Mouse (Mus musculus) forebrain, embryonic 10.5 days (tissue): ENCODE data around the gene Itgb1. TPM values are rescaled to one million over a fixed set of nuclear protein-coding genes. Genes with fewer than 3 reads are reported as not detected.

ENCODE experiments used
- DNase-seq: peaks from one replicate; pipeline ENCODE4 v3.0.0-alpha.2; 2017; ENCODE audit warnings: low spot score; ENCODE audit errors: extremely low spot score
- H3K27ac ChIP-seq: fragments of 300-500 bp; sonication (generic); 2 replicates; pipeline ENCODE4 v1.5.1; 2016; ENCODE audit warnings: mild to moderate bottlenecking
- H3K27me3 ChIP-seq: fragments of 300-500 bp; sonication (generic); 2 replicates; pipeline ENCODE4 v1.6.1; 2016; ENCODE audit warnings: mild to moderate bottlenecking; ENCODE audit not compliant: poor library complexity, severe bottlenecking
- H3K36me3 ChIP-seq: fragments of 300-500 bp; sonication (generic); replicated peaks from 2 replicates; pipeline ENCODE4 v1.6.1; 2016; ENCODE audit warnings: mild to moderate bottlenecking, moderate library complexity
- H3K4me1 ChIP-seq: fragments of 300-500 bp; sonication (generic); 2 replicates; pipeline ENCODE4 v1.6.1; 2016
- H3K4me3 ChIP-seq: fragments of 300-500 bp; sonication (generic); 2 replicates; pipeline ENCODE4 v1.5.1; 2016; ENCODE audit warnings: mild to moderate bottlenecking, moderate library complexity
- H3K9me3 ChIP-seq: fragments of 300-500 bp; sonication (generic); 2 replicates; pipeline ENCODE4 v1.6.1; 2016; ENCODE audit warnings: mild to moderate bottlenecking, moderate library complexity
- WGBS: fragments of 180-500 bp; shearing (Covaris S2); methylation state at CpG from one replicate; pipeline ENCODE4 v1.1.7; 2016; 5-methylcytosine and 5-hydroxymethylcytosine counted together
- polyA plus RNA-seq: library from polyadenylated mRNA; unstranded; fragments of >200 nt; fragmentation: Nextera tagmentation; extraction: Ambion mirVana; gene quantifications from 2 replicates; pipeline ENCODE4 v1.2.1, GENCODE M21; 2016

The Itgb1 gene
- polyA plus RNA-seq, 1 experiment from 2014 or later, result 106 TPM

DNA sequence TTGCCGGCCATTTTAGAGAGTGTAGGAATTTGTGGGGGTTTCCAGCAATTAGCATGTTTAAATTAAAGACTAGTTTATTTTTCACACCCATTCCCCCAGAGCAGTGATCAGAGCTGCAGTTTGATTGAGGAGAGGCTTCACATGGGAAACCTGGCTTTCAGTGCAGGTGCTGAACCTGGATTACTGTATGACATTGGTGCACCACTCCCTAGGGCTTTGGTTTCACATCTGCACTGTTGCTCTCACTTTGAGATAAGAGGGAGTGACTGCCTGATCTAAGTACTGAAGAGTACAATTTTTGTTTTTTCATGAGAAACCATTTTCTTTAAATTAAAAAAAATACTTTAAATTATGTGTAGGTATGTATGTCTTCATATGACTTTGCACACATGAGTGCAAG, 4.6 kb downstream of the Itgb1 start:
- WGBS, result 91% methylated on average over 1 of the region's 1 CpGs
- DNase-seq, result no peak
- no peaks in the 10 kb centered on the region for H3K36me3 ChIP-seq

DNA sequence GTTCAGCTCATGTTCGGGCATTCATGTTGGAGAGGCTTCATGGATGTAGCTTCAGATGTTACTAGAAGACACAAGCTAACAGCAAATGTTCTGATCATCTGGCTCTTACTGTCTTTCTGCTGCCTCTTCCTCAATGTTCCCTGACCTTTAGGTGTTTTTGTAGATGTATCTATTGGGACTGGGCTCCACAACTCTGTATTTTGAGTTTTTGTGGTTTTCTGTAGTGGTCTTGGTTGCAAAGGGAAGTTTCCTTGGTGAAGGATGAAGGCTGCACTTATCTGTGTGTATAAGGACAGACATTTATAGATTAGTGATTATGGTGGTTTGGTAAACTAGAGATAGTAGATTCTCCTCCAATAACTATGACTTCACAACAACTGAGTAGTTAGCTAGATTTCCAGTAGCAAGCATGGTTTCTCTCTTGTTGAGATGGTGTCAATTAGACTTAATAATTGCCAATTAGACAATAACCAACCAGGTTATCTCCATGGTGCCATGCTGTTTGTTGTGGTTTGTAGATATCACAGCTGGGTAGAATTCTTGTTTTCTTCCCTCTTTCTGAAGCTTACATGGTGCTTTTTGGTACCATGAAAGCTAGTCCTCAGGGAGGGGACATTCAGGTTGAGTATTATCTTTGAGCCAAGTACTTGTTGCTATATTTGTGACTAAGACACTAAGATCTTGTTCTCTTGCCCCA, 11.4 kb downstream of the Itgb1 start:
- Histone ChIP-seq H3K27me3 (no peaks in the 10 kb centered on the region), H3K27ac (no peak overlapping the region), H3K36me3 (no peaks in the 10 kb centered on the region), H3K9me3 (no peaks in the 10 kb centered on the region), H3K4me3 (no peak overlapping the region), H3K4me1 (no peaks in the 10 kb centered on the region)
- 97% methylated on average over 1 of the region's 1 CpGs for WGBS
- no peak for DNase-seq

More for the DNA sequence above, 4.6 kb downstream of the Itgb1 start:
- Histone ChIP-seq H3K4me3 (no peak overlapping the region), H3K4me1 (peaks cover 27% of the 10 kb centered on the region), H3K9me3 (no peaks in the 10 kb centered on the region), H3K27me3 (no peaks in the 10 kb centered on the region), H3K27ac (no peak overlapping the region)

DNA sequence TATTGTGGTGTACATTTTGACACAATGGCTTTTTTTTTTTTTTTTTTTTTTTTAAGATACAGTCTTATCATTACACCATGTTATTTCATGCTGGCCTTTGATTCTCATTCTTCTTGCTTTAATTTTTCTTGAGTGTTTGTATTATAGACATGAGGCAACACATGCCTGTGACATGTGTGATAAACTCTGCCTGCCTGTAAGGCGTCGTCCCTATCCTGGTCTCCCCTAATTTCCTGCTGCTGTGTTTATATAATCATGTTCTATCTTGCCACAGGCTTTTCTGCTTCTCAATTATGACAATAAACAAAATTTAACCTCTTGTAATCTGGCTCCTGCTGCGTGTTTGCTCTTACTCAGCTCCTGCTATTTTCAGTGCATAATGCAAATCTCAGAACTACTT, 12.5 kb downstream of the Itgb1 start:
- no peaks in the 10 kb centered on the region for H3K4me1 ChIP-seq
- no peaks in the 10 kb centered on the region for H3K9me3 ChIP-seq
- no peak overlapping the region for H3K4me3 ChIP-seq
- no peak for DNase-seq
- no peaks in the 10 kb centered on the region for H3K27me3 ChIP-seq
- H3K36me3 ChIP-seq, result no peaks in the 10 kb centered on the region
- no peak overlapping the region for H3K27ac ChIP-seq
- 89% methylated on average over 3 of the region's 3 CpGs for WGBS

DNA sequence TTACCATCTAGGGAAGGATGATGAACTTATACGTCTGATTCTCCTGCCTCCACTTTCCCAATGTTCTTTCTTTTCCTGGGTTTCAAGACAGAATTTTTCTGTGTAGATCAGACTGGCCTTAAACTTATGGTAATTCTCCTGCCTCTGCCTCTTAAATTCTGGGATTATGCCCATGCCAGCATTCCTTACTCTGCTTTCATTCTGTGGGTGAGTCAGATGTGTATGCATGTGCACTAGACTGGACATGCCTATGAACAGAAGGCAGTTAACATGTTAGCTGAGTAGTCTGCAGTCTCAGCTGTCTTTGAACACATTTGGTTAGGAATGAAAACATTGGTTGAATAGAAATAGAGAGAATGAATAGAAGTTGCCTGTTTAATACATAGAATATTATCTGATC, 18.9 kb downstream of the Itgb1 start:
- Histone ChIP-seq H3K27ac (no peak overlapping the region), H3K27me3 (no peaks in the 10 kb centered on the region), H3K36me3 (peaks cover 38% of the 10 kb centered on the region), H3K4me3 (no peak overlapping the region), H3K4me1 (no peaks in the 10 kb centered on the region), H3K9me3 (no peaks in the 10 kb centered on the region)
- no peak for DNase-seq
- WGBS, result 91% methylated on average over 1 of the region's 1 CpGs

DNA sequence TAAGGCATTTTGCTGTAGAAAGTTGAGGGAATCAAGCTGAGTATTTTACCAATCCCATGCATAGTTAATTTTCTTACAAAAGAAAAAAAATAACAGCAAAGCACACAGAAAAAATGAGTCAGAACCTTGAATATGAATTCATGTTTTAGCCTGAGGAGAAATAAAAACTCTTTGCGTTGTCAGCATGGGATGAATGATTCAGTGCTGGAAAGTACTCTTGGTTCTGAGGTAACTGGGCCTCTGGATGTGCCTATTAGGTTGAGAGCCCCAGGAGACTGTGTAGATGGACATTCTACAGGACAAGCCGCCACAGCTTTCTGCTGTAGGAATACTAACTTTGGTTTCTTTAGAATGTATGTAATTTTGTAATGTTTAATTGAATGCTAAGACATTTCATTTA, 19.4 kb downstream of the Itgb1 start:
- Histone ChIP-seq H3K36me3 (peaks cover 39% of the 10 kb centered on the region), H3K4me1 (no peaks in the 10 kb centered on the region), H3K4me3 (no peak overlapping the region), H3K27me3 (no peaks in the 10 kb centered on the region), H3K27ac (no peak overlapping the region), H3K9me3 (no peaks in the 10 kb centered on the region)
- WGBS, result 91% methylated on average over 2 of the region's 2 CpGs
- no peak for DNase-seq

DNA sequence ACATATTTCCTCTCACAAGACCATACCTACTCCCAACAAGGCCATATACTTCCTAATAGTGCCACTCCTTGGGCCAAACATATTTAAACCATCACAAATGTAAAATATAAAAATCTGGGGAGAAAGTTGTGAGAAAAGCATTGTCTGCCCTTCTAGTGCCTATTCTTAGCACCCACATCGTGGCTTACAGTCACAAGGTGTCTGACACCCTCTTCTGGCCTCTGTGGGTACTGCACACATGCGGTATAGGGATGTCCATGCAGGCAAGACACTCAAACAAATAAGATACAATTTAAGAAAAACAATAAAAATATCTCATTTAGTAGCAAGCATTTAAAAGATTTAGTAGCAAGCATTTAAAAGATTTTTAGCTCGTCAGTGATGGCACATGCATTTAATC, 23.8 kb downstream of the Itgb1 start:
- peak; percentile 69 for DNase-seq
- Histone ChIP-seq H3K9me3 (no peaks in the 10 kb centered on the region), H3K4me3 (no peak overlapping the region), H3K4me1 (no peaks in the 10 kb centered on the region), H3K36me3 (peaks cover 83% of the 10 kb centered on the region), H3K27me3 (no peaks in the 10 kb centered on the region), H3K27ac (no peak overlapping the region)
- 56% methylated on average over 3 of the region's 3 CpGs for WGBS

DNA sequence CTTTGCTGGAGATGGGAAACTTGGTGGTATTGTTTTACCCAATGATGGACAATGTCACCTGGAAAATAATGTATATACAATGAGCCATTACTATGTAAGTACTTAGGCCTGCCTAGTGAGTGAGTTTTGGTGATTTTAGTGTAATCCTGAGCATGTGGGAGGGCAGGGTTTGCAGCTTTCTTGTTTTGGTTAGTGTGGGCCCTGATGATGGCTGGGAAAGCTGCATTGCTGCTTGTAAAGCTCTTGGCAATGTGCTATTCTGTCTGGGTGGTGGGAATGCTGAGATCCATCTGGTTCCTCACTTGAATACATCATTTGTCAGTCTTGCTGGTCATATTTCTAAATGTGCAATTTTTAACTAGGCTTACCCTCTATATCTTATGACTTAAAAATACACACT, 30.7 kb downstream of the Itgb1 start:
- DNase-seq, result no peak
- Histone ChIP-seq H3K9me3 (no peaks in the 10 kb centered on the region), H3K36me3 (peaks cover 97% of the 10 kb centered on the region), H3K4me1 (no peaks in the 10 kb centered on the region), H3K27ac (no peak overlapping the region), H3K27me3 (no peaks in the 10 kb centered on the region), H3K4me3 (no peak overlapping the region)

DNA sequence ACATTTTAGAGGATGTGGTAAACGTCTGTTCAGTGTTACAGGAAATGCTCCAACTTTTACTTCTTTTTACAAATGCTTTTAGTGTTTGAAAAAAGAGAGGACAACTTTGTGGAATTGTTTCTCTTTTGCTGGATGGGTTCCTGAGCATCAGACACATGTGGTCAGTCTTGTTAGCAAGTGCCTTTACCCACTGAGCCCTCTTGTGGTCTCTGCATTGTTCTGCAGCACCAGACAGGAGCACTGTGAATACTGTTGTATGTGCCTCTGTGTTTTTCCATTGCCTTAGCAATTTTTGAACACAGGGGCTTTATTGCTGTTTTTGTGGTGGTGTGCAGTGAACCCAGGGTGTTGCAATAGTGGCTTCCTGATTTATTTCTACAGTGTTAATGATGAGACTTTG, 39.4 kb downstream of the Itgb1 start:
- H3K27ac ChIP-seq, result no peak overlapping the region
- H3K9me3 ChIP-seq, result no peaks in the 10 kb centered on the region
- H3K4me3 ChIP-seq, result no peak overlapping the region
- peaks cover 91% of the 10 kb centered on the region for H3K36me3 ChIP-seq
- no peaks in the 10 kb centered on the region for H3K27me3 ChIP-seq
- no peak for DNase-seq
- H3K4me1 ChIP-seq, result no peaks in the 10 kb centered on the region
- WGBS, result 78% methylated on average over 1 of the region's 1 CpGs

DNA sequence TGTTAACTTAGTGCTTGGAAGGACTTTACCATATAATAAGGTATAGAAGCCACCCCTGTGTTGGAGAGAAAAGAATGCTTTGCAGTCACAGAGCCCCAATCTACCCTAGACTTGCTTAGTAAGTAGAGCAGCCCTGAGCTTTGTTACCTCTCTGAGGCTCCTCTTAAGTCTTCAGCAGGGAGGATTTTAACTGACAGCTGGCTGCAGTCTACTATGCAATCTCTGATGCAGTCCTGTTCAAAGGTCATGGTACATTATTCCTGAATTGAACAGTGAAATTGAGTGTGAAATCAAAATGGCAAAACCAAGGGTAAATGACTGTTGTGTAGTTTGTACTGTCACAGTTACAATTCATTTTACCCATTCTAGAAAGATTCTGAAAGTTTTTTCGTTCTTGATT, 41.8 kb downstream of the Itgb1 start:
- Histone ChIP-seq H3K4me1 (no peaks in the 10 kb centered on the region), H3K36me3 (peaks cover 89% of the 10 kb centered on the region), H3K9me3 (no peaks in the 10 kb centered on the region), H3K27me3 (no peaks in the 10 kb centered on the region), H3K27ac (no peak overlapping the region), H3K4me3 (no peak overlapping the region)
- no peak for DNase-seq
- 91% methylated on average over 1 of the region's 1 CpGs for WGBS

DNA sequence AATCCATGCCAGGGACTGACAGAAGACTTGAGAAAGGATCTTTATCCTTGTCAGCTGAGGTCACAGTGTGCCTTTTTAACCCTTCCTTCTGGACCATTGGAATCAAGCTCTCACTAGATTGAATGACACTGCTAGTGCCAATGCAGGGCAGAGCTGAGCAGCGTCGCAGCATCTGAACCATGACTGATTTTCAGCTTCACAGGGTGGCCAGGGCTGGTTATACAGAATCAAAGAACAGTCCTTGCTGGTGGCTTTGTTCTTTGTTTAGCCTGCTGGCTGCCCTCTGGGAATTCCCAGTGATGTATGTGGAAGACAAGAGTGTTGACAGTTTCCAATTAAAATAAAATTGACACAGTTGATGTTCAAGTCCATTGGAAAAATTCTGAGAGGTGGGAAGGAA, 46.8 kb downstream of the Itgb1 start:
- H3K27ac ChIP-seq, result no peak overlapping the region
- no peaks in the 10 kb centered on the region for H3K9me3 ChIP-seq
- no peak for DNase-seq
- H3K36me3 ChIP-seq, result peaks cover 89% of the 10 kb centered on the region
- WGBS, result 55% methylated on average over 2 of the region's 2 CpGs
- no peaks in the 10 kb centered on the region for H3K4me1 ChIP-seq
- H3K27me3 ChIP-seq, result no peaks in the 10 kb centered on the region
- H3K4me3 ChIP-seq, result no peak overlapping the region

DNA sequence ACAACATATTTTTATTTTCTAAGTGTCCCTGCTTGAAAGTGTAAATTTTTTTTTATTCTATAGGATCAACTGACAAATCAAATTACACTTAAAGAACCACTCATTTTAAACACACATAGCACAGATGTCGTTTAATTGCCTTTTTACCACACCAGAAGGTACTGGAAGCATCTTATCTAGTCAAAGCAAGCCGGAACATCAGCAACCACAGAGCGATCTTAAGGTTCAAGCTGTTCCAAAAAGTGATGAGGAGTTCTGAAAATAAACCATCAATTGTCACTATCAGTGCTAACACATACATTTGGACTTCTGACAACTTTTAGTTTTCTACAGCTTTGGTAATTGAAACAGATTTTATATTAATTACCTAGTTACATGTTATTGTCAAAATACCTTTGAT, 48.7 kb downstream of the Itgb1 start:
- Histone ChIP-seq H3K27me3 (no peaks in the 10 kb centered on the region), H3K4me3 (no peak overlapping the region), H3K9me3 (no peaks in the 10 kb centered on the region), H3K4me1 (no peaks in the 10 kb centered on the region), H3K36me3 (peaks cover 91% of the 10 kb centered on the region), H3K27ac (no peak overlapping the region)
- 93% methylated on average over 3 of the region's 3 CpGs for WGBS
- DNase-seq, result no peak

DNA sequence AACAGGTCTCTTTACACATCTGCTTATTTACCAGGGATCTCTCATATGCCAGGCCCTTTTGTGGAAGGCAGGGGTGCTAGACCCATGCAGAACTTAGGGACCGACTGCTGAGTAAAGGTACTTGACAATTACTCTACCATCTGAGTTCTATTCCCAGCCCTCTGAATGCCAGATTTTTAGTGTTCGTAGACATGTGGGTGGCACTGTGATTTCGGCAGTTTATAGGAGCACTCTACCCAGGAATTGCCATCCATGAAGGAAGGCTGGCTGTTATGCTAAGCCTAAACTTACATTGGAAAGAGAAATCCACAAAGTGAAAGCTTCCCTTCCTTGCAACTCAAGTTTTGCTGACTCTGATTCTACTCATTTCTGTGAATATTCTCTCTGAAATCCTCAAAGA, 50.2 kb downstream of the Itgb1 start:
- no peak for DNase-seq
- Histone ChIP-seq H3K27ac (no peak overlapping the region), H3K9me3 (no peaks in the 10 kb centered on the region; the same call in 1 of the 2 replicates), H3K4me1 (no peaks in the 10 kb centered on the region), H3K27me3 (no peaks in the 10 kb centered on the region), H3K36me3 (peaks cover 86% of the 10 kb centered on the region), H3K4me3 (no peak overlapping the region)
- WGBS, result 96% methylated on average over 3 of the region's 3 CpGs
